Mouse (Mus musculus) heart, postnatal 0 days (tissue): Measurements from ENCODE around the gene Pbxip1.

ENCODE experiments used
- CTCF ChIP-seq: IDR thresholded peaks from 2 replicates; pipeline ENCODE4 v1.5.1; 2016; ENCODE audit warnings: antibody characterized with exemption, control low read depth, low read depth
- EP300 ChIP-seq: IDR thresholded peaks from 2 replicates; pipeline ENCODE4 v1.6.1; 2016; ENCODE audit warnings: antibody characterized with exemption, low read depth

DNA sequence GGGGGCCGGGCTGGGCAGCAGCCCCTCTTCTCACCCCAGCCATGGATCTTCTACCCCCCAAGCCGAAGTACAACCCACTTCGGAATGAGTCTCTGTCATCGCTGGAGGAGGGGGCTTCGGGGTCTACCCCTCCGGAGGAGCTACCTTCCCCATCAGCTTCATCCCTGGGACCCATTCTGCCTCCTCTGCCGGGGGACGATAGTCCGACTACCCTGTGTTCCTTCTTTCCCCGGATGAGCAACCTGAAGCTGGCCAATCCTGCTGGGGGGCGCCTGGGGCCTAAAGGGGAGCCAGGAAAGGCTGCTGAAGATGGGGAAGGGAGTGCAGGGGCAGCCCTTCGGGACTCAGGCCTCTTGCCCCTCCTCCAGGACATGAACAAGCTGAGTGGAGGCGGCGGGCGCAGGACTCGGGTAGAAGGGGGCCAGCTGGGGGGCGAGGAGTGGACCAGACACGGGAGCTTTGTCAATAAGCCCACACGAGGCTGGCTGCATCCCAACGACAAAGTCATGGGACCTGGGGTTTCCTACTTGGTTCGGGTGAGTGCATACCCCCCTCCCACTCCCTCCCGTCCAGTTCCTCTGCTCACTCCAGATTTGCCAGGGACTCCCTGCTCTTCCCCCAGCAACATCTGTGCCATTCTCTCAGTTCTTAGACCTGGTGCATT, 14.6 kb upstream of the Pbxip1 start:
- TF ChIP-seq CTCF (no peak), EP300 (no peak)
